Mouse (Mus musculus) urinary bladder, postnatal 10 days (tissue): Measurements from ENCODE around the gene Plxnb1.
"Not testable (repeated sequence)": the region's sequence is repeated elsewhere in the genome, so short reads cannot be mapped to it uniquely, and the experiment has no call there.

ENCODE experiments used
- DNase-seq: peaks from one replicate; pipeline ENCODE4 v3.0.0; 2022; ENCODE audit warnings: low spot score

Gene Plxnb1

GRCm38 (mm10) chr9:109102541-109102940 is 7.4 kb downstream of the Plxnb1 start:
- DNase-seq: no peak

GRCm38 (mm10) chr9:109103250-109103649 is 8.1 kb downstream of the Plxnb1 start:
- no peak for DNase-seq

GRCm38 (mm10) chr9:109104083-109104482 is 8.9 kb downstream of the Plxnb1 start:
- no peak for DNase-seq

- DNase-seq: no peak
These were observed 9.8 kb downstream of the Plxnb1 start for GRCm38 (mm10) chr9:109105011-109105410.

- no peak for DNase-seq
These were observed 10.5 kb downstream of the Plxnb1 start for GRCm38 (mm10) chr9:109105648-109106047.

- DNase-seq: no peak
These were observed 12.2 kb downstream of the Plxnb1 start for GRCm38 (mm10) chr9:109107341-109107740.

- no peak for DNase-seq
These were observed 15.1 kb downstream of the Plxnb1 start for GRCm38 (mm10) chr9:109110240-109110639.

- DNase-seq: no peak
These were observed 15.9 kb downstream of the Plxnb1 start for GRCm38 (mm10) chr9:109111101-109111500.

GRCm38 (mm10) chr9:109111591-109111990 is 16.4 kb downstream of the Plxnb1 start:
- peak; percentile 6 for DNase-seq

- DNase-seq: no peak
These were observed 18.1 kb downstream of the Plxnb1 start for GRCm38 (mm10) chr9:109113331-109113730.

GRCm38 (mm10) chr9:109114276-109114675 is 19.1 kb downstream of the Plxnb1 start:
- DNase-seq: no peak

- no peak for DNase-seq
These were observed 19.7 kb downstream of the Plxnb1 start for GRCm38 (mm10) chr9:109114871-109115270.

- no peak for DNase-seq
These were observed 21.0 kb downstream of the Plxnb1 start for GRCm38 (mm10) chr9:109116205-109116604.

- no peak for DNase-seq
These were observed 22.9 kb downstream of the Plxnb1 start for GRCm38 (mm10) chr9:109118106-109118505.

- no peak for DNase-seq
These were observed 24.4 kb downstream of the Plxnb1 start for GRCm38 (mm10) chr9:109119571-109119970.

- DNase-seq: no peak
These were observed 25.8 kb downstream of the Plxnb1 start for GRCm38 (mm10) chr9:109120956-109121355.

GRCm38 (mm10) chr9:109122553-109123085 is 27.4 kb downstream of the Plxnb1 start:
- DNase-seq: no peak

GRCm38 (mm10) chr9:109123266-109123665 is 28.1 kb downstream of the Plxnb1 start:
- no peak for DNase-seq

GRCm38 (mm10) chr9:109124164-109124563 is 29.0 kb downstream of the Plxnb1 start:
- DNase-seq: no peak

GRCm38 (mm10) chr9:109125043-109125442 is 29.9 kb downstream of the Plxnb1 start:
- DNase-seq: no peak

- DNase-seq: no peak
These were observed 30.3 kb downstream of the Plxnb1 start for GRCm38 (mm10) chr9:109125481-109125880.

- no peak for DNase-seq
These were observed 31.9 kb downstream of the Plxnb1 start for GRCm38 (mm10) chr9:109127076-109127475.

- DNase-seq: no peak
These were observed 33.0 kb downstream of the Plxnb1 start for GRCm38 (mm10) chr9:109128211-109128610.

GRCm38 (mm10) chr9:109130076-109130475 is 34.9 kb downstream of the Plxnb1 start:
- no peak for DNase-seq

GRCm38 (mm10) chr9:109140414-109140813 is 45.2 kb downstream of the Plxnb1 start:
- not testable (repeated sequence) for DNase-seq
